Mouse (Mus musculus) 3134 (cell line): Measurements from ENCODE around the gene Rnf216.

Experiments
- DNase-seq: peaks from one replicate; pipeline ENCODE4 v3.0.0-alpha.2; 2011; ENCODE audit warnings: low spot score; ENCODE audit not compliant: insufficient read length; ENCODE audit errors: extremely low read depth

The Rnf216 gene

DNA sequence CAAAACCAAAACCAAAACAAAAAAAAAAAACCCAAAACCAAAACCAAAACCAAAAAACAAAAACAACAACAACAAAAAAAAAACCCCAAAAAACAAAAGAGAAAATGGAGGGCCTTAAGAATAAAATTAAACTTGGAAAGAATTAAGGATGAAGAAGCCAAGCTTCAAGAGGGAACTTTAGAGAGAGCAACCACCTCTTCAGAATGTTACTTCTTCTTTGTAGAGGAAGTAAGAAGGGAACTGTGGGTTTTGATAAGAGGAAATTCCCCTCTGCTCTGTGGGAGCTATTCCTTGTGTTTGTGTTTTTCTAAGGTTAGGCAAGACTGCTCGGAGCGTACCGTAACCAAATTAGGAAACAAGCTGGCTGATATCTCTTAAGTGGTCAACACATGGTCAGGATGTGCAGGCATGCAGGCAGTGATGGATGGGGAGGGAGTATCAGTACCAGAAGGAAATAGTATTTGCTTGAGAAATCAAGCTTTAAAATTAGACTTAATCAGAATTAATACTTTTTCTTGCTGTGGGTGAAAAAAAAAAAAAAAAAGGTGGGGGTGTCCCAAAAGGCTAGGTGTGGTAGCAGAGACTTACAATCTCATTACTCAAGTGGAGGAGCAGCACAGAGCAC lies 57.2 kb downstream of the Rnf216 start:
- DNase-seq = peak; percentile 24

DNA sequence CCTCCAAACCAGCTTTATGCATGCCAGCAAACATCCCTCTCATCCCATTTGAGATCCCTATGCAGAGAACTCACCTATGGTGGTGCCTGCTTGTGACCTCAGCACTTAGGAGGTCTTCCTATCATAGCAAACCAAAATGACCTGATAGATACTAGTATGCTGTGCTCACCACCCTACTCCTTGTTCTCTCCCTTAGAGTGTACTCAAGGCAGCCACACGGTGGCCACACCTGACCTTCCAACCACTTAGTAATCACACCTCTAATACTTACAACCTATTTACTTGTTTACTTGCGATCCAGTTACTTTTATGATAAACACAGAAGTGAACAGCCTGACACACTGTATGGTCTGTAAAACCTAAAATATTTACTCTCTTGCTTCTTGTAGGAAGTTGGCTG lies 58.1 kb downstream of the Rnf216 start:
- DNase-seq = no peak

DNA sequence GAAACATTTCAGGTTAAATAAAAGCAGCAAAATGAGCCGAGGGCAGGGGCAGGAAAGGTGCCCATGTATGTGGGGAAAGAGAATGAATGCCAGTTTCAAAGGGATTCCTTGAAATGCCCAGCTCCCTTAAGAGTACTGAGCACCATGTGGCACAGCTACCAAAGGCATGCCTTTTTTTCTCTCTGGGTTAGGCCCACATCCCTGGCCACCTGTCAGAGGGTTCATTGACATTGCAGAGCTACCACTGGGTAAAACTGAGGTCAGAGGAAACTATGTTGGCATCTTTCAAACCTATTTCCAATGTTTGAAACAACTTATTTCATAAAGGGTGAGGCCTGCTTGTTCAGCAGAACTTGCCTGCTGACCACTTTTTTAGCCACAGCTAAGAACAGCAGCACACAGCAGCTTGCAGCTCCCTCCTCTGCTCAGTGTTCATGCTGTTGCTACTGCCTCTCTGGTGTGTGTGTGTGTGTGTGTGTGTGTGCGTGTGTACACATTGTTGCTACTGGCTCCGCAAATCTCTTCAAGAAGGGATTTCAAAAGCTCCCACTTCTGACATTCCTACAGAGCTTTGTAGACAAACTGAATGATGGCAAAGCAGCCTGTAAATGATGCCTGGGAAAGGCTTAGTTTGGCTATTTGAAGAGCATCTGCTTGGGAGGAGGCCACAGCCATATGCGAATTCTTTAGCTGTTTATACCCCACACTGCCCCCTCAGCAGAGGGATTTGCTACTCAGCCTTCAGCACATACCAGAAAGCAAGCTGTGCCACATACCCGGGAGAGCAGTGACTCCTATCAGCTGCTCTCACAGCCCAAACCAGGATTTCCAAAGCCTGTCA lies 59.4 kb downstream of the Rnf216 start:
- DNase-seq = no peak

DNA sequence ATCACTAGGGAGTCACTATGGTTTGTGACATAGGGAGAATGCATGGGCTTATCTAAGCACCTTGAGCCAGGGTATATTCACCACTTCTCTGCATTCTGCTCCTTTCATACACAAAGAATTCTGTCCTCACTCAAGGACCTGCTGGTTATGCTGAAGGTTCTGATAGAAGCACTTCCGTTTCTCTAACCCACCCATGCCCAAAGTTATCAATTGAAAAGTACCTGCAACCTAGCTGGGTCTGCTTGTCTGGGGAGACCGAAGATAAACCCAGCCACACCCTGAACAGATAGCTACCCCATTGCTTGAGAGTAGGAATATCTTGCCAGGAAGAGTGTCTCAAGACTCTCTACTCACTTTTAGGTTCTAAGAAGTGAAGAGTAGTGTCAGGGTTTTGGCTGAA lies 60.1 kb downstream of the Rnf216 start:
- no peak for DNase-seq

DNA sequence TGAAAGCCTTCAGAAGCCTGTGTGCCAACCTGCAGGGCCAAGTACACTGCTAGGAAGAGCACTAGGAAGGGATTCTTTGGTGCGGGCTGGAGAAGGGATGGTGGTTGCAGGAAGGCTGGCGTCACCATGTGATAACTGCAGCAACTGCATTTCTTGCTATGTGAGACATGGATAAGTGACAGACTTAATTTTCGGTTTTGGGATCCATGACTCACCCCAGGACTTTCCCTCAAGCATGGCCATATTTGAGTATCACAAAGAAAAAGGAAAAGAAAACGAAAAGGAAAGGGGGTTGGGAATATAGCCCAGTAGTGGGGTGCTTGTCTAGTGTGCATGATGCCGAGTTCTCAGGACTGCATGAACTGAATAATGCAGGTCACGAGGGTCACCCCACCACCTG lies 60.9 kb downstream of the Rnf216 start:
- DNase-seq = peak; percentile 34

DNA sequence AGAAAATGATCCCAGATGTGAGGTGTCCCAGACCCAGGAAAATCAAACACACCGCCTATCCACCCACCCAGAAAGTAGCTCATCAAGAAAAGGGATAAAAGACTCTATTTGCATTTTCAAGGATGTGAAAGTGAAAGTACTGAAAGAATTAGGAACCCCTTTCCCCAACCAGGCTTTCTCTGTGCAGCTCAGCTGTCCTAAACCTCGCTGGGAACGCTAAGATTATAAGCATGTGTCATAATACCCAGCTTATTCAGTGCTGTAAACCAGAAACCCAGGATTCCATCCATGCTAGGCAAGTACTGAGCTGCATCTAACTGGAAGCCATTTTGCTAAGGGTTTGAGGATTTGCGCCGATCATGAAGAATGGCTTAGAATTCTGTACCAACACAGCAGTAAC lies 62.5 kb downstream of the Rnf216 start:
- no peak for DNase-seq

DNA sequence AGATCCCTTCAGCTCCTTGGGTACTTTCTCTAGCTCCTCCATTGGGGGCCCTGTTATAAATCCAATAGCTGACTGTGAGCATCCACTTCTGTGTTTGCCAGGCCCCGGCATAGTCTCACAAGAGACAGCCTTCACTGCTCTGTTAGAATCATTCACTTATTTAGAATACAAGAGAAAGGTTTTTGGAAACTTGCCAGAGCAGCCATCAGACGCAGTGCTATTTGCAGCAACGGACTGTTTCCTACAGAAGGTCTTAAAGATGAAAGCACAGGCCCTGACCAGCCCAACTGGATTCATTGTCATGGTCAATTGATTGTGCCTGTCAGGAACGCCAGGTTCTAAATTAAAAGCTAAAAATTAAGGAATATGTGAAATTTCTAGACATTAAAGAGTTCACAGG lies 63.0 kb downstream of the Rnf216 start:
- DNase-seq = no peak

DNA sequence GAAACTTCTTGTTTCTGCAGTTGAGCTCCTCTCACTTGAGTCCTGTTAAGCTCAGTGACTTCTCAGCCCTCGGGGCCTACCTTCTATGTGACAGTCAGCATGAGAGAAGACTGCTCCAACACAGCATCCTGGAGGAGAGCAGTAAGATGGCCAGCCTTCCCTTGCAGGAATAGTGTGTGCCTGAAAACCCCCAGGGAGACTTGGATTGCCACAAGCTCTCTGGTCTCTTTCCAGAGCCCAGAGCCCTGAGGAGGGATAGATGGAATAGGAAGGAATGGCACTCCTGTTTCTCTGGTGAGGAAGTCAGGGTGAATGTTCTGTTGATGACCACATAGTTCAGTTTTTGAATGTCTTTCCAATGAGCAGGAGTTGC lies 63.8 kb downstream of the Rnf216 start:
- DNase-seq = peak; percentile 71

DNA sequence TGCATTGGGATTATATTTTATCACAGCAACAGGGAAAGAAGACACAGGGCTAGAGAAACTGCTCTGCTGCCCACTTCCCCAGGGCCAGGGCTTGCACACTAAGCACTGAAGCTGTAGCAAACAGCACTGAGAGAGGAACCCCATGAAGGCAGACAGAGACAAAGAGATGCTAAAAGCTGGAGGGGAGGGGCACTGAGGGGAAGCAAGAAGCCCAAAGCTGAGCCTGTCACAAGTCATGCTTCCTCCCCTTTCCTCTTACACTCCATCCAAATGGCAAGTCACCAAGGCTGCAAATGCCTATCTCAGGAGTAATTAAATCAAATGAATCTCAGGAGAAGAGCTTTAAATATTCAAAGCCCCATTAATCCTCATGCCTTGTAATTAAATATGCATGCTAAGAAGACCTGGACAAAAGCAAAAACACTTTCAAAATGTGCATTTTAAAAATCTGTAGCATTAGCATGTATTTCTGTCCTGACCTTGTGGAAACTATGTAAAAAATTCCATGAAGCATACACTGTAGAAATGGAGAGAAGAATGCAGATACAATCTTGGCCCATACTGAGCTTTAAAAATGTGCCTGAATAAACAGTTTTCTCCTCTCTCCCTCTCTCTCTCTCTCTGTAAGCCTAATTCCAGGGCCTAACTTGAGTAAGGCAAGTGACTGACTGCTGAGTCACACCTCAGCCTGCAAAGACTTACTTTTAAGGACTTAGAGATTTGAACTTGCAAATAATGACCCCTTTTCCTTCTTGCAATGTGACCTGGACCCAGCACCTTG lies 64.4 kb downstream of the Rnf216 start:
- peak; percentile 21 for DNase-seq

DNA sequence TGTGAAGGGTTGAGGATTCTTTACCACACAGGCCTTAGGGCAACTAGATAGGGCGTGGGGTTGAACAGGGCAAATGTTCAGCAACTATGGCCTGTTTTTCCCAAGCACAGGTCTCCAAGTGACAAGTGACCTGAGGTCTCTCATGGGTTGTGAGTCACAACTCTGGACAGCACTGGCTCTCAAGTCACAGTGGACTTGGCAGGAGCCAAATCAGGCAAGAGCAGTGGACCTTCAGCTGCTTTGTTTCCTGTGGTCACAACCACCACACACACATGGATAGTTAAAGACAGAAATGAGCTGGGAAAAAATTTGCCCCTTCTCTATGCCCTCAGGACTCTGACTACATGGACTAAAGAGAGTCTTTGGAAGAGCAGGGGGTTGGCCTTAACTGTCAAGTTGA lies 65.2 kb downstream of the Rnf216 start:
- DNase-seq = peak; percentile 66

DNA sequence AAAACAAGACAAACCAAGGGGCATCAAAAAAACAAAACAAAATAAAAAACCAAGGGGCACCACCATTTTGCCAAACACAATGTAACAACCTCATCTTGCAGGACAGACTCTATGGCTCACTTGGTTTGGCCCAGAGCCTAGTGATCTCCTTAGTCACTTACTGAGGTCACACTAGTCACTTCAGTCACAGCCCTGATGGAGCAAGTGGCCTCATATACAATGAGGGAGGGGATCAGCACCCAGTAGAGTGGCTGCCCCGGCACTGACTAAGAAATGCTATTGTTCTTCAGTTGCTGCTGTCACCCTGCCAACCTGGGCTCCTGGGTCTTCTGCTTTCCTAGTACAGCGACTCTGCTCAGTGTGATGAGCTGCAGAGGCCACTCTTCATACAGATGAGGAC lies 68.9 kb downstream of the Rnf216 start:
- peak; percentile 62 for DNase-seq

DNA sequence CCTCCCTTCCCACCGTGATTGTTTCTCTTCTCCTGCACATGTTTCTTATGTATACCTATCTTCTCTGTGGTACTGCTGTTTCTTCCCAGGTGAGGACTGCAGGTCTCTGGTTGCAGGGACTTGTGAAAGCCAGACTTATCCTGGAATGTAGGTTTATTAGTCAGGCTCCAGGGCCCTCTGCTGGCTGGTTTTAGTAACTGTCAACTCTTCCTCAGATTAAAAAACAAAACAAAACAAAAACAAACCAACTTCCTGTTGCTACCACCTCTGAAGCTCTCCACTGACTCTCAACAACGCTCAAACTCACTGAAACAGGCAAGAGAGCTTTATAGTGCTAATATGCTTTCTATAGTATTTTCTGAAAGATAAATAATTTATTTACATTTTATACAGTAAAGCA lies 69.5 kb downstream of the Rnf216 start:
- DNase-seq = peak; percentile 22

DNA sequence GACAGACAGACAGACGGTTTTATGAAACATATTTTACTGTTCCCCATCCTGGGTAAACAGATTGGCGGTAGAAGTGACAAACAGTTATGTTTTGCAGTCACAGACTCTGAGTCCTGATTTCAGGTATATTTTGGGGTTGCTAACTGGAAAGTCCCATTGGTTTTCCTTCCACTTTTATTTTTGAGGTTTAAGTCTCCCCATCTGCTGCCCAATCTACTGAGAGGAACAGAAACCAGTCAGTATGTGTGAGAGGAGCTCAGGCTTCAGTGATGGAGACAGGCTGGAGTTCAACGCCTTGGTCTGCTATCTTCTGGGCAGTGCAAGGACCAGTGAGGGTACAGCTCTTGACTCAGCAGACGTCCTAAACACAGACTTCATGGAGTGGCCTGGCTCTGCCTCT lies 74.0 kb downstream of the Rnf216 start:
- no peak for DNase-seq

DNA sequence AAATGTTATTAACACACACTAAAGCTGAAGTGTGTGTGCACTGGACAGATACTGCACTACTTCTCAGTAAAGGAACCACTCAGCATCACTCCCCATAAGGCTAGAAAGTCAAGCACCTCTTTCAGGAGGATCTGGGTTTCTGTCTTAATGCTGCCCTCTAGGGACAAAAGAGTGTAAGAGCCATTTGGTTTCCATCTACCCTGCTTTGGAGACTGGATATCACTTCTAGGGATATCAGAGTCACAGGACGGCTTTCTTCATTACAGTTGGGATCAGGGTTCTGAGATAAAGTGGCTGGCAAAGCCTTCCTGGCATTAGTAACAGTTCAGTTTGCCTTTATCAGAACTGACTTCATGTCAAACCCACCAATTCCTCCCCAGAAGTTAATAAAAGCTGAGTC lies 75.6 kb downstream of the Rnf216 start:
- DNase-seq = peak; percentile 33

DNA sequence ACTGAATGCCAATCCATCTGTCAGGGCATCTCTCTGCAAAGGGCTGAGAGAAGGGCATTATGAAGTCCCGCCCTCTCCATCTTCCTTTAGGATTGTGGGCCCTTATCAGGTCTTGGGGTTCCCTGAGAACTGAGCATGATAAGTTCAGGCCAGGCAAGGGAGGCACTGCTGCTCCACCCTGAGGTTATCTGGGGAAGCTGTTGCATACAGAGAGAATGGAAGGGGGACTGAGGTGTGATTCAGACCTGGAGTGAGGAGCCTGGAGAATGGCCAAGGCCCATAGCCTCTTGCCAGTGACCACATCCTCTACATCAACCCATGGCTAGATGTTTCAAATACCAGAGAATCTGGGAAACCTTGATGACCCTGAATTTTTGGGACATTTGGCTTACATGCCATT lies 76.7 kb downstream of the Rnf216 start:
- DNase-seq = peak; percentile 64

DNA sequence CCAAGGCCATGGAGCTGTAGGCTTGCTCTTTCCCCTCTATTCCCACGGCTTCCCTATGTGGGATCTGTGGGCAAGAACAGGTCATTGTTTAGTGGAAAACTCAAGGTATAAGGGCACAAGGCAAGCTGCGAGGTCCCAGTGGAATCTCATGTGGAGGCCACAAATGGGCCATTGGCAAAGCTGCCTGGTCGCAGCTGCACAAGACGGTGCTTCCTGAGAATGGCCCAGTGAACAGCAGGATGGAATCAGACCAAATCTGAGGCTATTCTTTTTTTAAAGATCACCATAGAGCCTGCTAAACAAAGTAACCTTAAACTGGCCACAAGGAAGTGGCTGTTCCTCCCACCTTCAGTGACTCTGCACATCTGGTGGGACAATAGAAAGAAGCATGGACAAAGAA lies 77.5 kb downstream of the Rnf216 start:
- DNase-seq = no peak

DNA sequence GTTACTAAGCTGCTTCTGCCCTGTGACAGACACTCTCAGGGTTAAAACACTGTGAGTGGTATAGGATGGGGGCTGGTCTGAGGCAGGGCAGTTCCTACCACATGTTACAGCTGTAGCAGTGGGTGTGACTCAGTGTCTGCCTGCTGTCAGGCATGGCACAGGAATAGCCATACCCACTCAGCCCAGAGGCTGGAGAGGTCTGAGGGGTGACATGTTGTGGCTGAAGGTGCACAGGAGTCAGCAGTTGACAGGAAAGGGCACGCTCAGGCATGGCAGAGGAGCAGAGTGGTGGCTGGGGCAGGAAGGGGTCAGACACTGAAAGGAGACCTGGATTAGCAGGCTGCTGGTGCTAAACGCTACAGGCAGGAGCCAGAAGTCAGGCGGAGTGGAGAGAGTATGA lies 78.7 kb downstream of the Rnf216 start:
- DNase-seq = peak; percentile 52

DNA sequence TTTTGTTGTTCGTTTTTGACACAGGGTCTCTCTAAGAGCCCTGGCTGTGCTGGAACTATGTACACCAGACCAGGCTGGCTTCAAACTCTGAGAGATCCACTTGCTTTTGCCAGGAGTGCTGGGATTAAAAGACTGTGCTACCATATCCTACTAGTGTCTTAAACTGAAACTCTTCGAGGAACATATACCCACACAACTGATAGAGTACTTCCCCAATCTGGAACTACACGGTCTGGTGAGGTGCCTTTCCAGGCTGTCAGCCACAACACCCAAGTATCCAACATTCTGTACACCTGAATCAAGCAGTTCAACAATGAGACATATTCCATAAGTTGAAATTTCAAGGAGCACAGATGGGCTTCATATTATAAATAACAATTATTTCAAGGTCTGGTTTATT lies 79.5 kb downstream of the Rnf216 start:
- no peak for DNase-seq

DNA sequence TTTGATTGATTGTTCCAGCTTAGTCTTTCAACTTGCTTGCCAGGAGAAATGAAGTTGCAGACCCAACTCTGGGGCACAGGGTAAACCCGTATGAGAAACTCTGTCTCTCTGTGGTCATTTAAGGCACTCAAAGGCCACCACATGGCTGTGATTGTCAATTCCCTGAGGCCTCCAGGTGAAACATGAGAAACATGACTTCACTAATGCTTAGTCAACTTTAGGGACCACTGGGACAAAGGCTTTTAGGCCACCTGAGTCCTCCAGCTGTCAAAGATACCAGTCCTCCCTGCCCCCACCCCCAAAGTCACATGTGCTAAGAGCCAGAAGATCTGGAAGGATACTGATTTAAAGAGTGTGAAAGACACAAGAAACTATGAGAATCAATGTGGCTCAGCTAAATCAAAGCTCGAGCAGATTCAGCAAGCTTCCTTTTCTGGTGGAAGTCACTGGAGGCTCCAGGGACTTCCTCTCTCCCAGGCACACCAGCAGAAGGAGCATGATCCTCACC lies 80.1 kb downstream of the Rnf216 start:
- DNase-seq = no peak

DNA sequence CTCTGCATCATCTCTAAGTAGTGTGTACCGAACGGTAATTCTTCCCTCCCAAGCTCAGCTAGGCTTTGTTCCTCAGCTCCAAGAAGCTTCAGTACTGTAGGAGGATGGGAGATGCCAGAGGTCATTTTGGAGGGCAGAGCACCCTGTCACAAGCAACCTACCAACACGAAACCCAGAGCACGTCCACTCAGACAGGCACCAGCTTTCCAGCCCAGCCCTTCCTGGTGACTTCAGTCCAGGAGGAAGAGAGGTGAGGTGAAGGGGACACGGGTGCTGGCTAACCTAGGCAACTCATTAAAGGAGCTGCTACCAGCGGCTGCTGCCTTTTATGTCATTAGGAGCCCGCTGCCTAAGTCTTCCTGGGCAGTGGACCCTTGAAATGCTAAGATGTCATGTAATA lies 81.1 kb downstream of the Rnf216 start:
- DNase-seq = no peak

DNA sequence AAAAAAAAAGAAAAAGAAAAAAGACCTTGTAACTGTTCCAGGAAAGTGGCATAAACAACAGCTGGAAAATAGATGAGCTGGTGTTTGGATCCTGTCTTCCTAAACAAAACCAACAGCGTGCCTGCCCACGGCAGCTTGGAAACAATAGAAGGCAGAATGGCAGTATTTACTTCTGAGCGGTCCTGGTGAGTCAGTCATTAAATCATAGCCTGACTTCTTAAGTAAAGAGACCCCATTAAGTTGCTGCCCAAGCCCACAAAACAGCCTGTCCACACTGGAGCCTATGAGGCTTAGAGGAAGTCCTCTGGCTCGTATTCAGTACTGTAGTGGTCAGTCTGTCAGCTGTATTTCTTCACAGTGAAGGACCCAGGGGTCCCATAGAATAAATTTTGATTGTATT lies 81.6 kb downstream of the Rnf216 start:
- DNase-seq = no peak

DNA sequence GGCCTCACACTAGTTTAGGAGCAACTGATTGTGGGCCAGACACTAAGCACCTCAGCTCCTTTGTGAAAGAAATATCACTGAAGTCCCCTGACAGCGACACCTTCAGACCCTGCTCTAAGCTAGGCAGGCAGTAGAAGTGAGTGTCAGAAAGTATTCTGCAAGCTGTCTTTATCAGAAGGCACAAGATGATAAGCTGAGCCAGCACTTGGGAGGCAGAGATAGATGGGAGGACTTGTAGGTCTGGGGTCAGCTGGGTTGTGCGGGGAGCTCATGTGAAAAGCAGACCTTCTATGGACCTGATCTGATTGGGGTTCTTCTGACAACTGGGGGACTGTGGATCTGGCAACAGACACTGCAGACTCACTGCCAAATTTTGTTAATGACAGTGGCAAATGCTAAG lies 88.9 kb downstream of the Rnf216 start:
- DNase-seq = no peak
